Mouse (Mus musculus) heart, embryonic 15.5 days (tissue): Measurements from ENCODE around the gene Telo2. TPM values are rescaled to one million over a fixed set of nuclear protein-coding genes. Genes with fewer than 3 reads are reported as not detected.

Experiments used
- ATAC-seq: fragments of 200-750 bp; cut with Nextera tagmentation; replicated peaks from 2 replicates; pipeline ENCODE4 v1.8.0; 2017; ENCODE audit warnings: low read depth, moderate TSS enrichment; ENCODE audit not compliant: insufficient number of reproducible peaks, insufficient read depth, low FRiP score
- H3K27ac ChIP-seq: fragments of 300-500 bp; sonication (generic); 2 replicates; pipeline ENCODE4 v1.5.1; 2015; ENCODE audit warnings: mild to moderate bottlenecking, inconsistent platforms
- H3K27me3 ChIP-seq: fragments of 300-500 bp; sonication (generic); 2 replicates; pipeline ENCODE4 v1.6.1; 2015; ENCODE audit warnings: inconsistent platforms
- H3K36me3 ChIP-seq: fragments of 300-500 bp; sonication (generic); 2 replicates; pipeline ENCODE4 v1.6.1; 2015; ENCODE audit warnings: mild to moderate bottlenecking, inconsistent platforms
- H3K4me1 ChIP-seq: fragments of 300-500 bp; sonication (generic); replicated peaks from 2 replicates; pipeline ENCODE4 v1.6.1; 2015; ENCODE audit warnings: inconsistent platforms
- H3K4me2 ChIP-seq: fragments of 300-500 bp; sonication (generic); 2 replicates; pipeline ENCODE4 v1.6.1; 2015; ENCODE audit warnings: inconsistent platforms, mild to moderate bottlenecking, moderate library complexity
- H3K4me3 ChIP-seq: fragments of 300-500 bp; sonication (generic); 2 replicates; pipeline ENCODE4 v1.5.1; 2015; ENCODE audit warnings: mild to moderate bottlenecking, inconsistent platforms
- H3K9ac ChIP-seq: fragments of 300-500 bp; sonication (generic); 2 replicates; pipeline ENCODE4 v1.6.1; 2015; ENCODE audit warnings: mild to moderate bottlenecking, inconsistent platforms
- H3K9me3 ChIP-seq: fragments of 300-500 bp; sonication (generic); replicated peaks from 2 replicates; pipeline ENCODE4 v1.6.1; 2016; ENCODE audit warnings: inconsistent platforms
- WGBS: fragments of 180-500 bp; shearing (Covaris S2); methylation state at CpG from one replicate; pipeline ENCODE4 v1.1.7; 2015; ENCODE audit warnings: mixed read lengths; 5-methylcytosine and 5-hydroxymethylcytosine counted together
- polyA plus RNA-seq: library from polyadenylated mRNA; unstranded; fragments of >200 nt; fragmentation: Nextera tagmentation; extraction: Ambion mirVana; gene quantifications from 2 replicates; pipeline ENCODE4 v1.2.1, GENCODE M21; 2015

The Telo2 gene
- polyA plus RNA-seq, 1 experiment from 2014 or later = 22.9 TPM

- H3K27ac ChIP-seq = peak overlapping the region; percentile 84
- no peaks in the 10 kb centered on the region for H3K27me3 ChIP-seq
- ATAC-seq = no peak
- no peaks in the 10 kb centered on the region for H3K9me3 ChIP-seq
- peaks cover 59% of the 10 kb centered on the region for H3K4me1 ChIP-seq
- H3K9ac ChIP-seq = peak overlapping the region; percentile 36
- H3K4me2 ChIP-seq = peak overlapping the region; percentile 56
- 75% methylated on average over 13 of the region's 13 CpGs for WGBS
- H3K4me3 ChIP-seq = peak overlapping the region; percentile 43
- H3K36me3 ChIP-seq = no peaks in the 10 kb centered on the region
These were observed 35.6 kb downstream of the Telo2 start for GRCm38 (mm10) chr17:25080210-25080609.

- 41% methylated on average over 13 of the region's 13 CpGs for WGBS
- Histone ChIP-seq H3K27ac (peak overlapping the region; percentile 84), H3K4me2 (peak overlapping the region; percentile 56), H3K9me3 (no peaks in the 10 kb centered on the region), H3K36me3 (no peaks in the 10 kb centered on the region), H3K9ac (no peak overlapping the region), H3K4me3 (peak overlapping the region; percentile 43), H3K27me3 (no peaks in the 10 kb centered on the region), H3K4me1 (peaks cover 44% of the 10 kb centered on the region)
- ATAC-seq = peak; percentile 57
These were observed 37.9 kb downstream of the Telo2 start for GRCm38 (mm10) chr17:25077771-25078372.

GRCm38 (mm10) chr17:25076906-25077305 is 38.9 kb downstream of the Telo2 start:
- Histone ChIP-seq H3K4me2 (peak overlapping the region; percentile 56; the same call in 1 of the 2 replicates), H3K27ac (no peak overlapping the region), H3K36me3 (no peaks in the 10 kb centered on the region), H3K4me1 (peaks cover 38% of the 10 kb centered on the region), H3K4me3 (0 out of 2 replicates have a peak overlapping the region, but pooled peaks have one; percentile 0), H3K9ac (no peak overlapping the region), H3K27me3 (no peaks in the 10 kb centered on the region), H3K9me3 (no peaks in the 10 kb centered on the region)
- 89% methylated on average over 4 of the region's 4 CpGs for WGBS
- no peak for ATAC-seq

- H3K4me3 ChIP-seq = no peak overlapping the region
- no peaks in the 10 kb centered on the region for H3K36me3 ChIP-seq
- 59% methylated on average over 2 of the region's 2 CpGs for WGBS
- H3K27me3 ChIP-seq = no peaks in the 10 kb centered on the region
- H3K27ac ChIP-seq = peak overlapping the region; percentile 80
- no peaks in the 10 kb centered on the region for H3K9me3 ChIP-seq
- H3K9ac ChIP-seq = no peak overlapping the region
- no peak for ATAC-seq
- H3K4me2 ChIP-seq = no peak overlapping the region
- H3K4me1 ChIP-seq = peaks cover 47% of the 10 kb centered on the region
These were observed 47.1 kb downstream of the Telo2 start for GRCm38 (mm10) chr17:25068690-25069089.

- H3K27me3 ChIP-seq = no peaks in the 10 kb centered on the region
- no peak overlapping the region for H3K4me2 ChIP-seq
- ATAC-seq = peak; percentile 47; the same call in 1 of the 2 replicates
- H3K9me3 ChIP-seq = no peaks in the 10 kb centered on the region
- peak overlapping the region; percentile 80 for H3K27ac ChIP-seq
- 32% methylated on average over 8 of the region's 8 CpGs for WGBS
- no peak overlapping the region for H3K4me3 ChIP-seq
- no peak overlapping the region for H3K9ac ChIP-seq
- no peaks in the 10 kb centered on the region for H3K36me3 ChIP-seq
- peaks cover 45% of the 10 kb centered on the region for H3K4me1 ChIP-seq
These were observed 48.3 kb downstream of the Telo2 start for GRCm38 (mm10) chr17:25067442-25067851.

GRCm38 (mm10) chr17:25066595-25066994 is 49.2 kb downstream of the Telo2 start:
- H3K4me1 ChIP-seq = peaks cover 44% of the 10 kb centered on the region
- peaks cover 7% of the 10 kb centered on the region; the same call in 1 of the 2 replicates for H3K36me3 ChIP-seq
- 93% methylated on average over 7 of the region's 7 CpGs for WGBS
- H3K9me3 ChIP-seq = no peaks in the 10 kb centered on the region
- ATAC-seq = no peak
- H3K4me3 ChIP-seq = no peak overlapping the region
- peak overlapping the region; percentile 80 for H3K27ac ChIP-seq
- H3K27me3 ChIP-seq = no peaks in the 10 kb centered on the region
- no peak overlapping the region for H3K4me2 ChIP-seq
- H3K9ac ChIP-seq = no peak overlapping the region

- H3K9ac ChIP-seq = no peak overlapping the region
- no peaks in the 10 kb centered on the region for H3K27me3 ChIP-seq
- no peak overlapping the region for H3K4me3 ChIP-seq
- peak overlapping the region; percentile 79 for H3K27ac ChIP-seq
- H3K4me2 ChIP-seq = no peak overlapping the region
- peaks cover 44% of the 10 kb centered on the region for H3K4me1 ChIP-seq
- WGBS = 74% methylated on average over 3 of the region's 3 CpGs
- H3K9me3 ChIP-seq = no peaks in the 10 kb centered on the region
- H3K36me3 ChIP-seq = peaks cover 7% of the 10 kb centered on the region; the same call in 1 of the 2 replicates
- no peak for ATAC-seq
These were observed 50.6 kb downstream of the Telo2 start for GRCm38 (mm10) chr17:25065189-25065588.

- H3K36me3 ChIP-seq = peaks cover 13% of the 10 kb centered on the region; the same call in 1 of the 2 replicates
- H3K9ac ChIP-seq = no peak overlapping the region
- peak overlapping the region; percentile 79 for H3K27ac ChIP-seq
- no peaks in the 10 kb centered on the region for H3K9me3 ChIP-seq
- ATAC-seq = peak; percentile 85
- 35% methylated on average over 9 of the region's 9 CpGs for WGBS
- H3K4me3 ChIP-seq = no peak overlapping the region
- peaks cover 40% of the 10 kb centered on the region for H3K4me1 ChIP-seq
- peak overlapping the region; percentile 5; the same call in 1 of the 2 replicates for H3K4me2 ChIP-seq
- no peaks in the 10 kb centered on the region for H3K27me3 ChIP-seq
These were observed 51.4 kb downstream of the Telo2 start for GRCm38 (mm10) chr17:25064351-25064750.

- Histone ChIP-seq H3K36me3 (peaks cover 13% of the 10 kb centered on the region; the same call in 1 of the 2 replicates), H3K4me1 (peaks cover 39% of the 10 kb centered on the region), H3K9ac (no peak overlapping the region), H3K4me2 (peak overlapping the region; percentile 5; the same call in 1 of the 2 replicates), H3K9me3 (no peaks in the 10 kb centered on the region), H3K27ac (peak overlapping the region; percentile 79), H3K4me3 (no peak overlapping the region), H3K27me3 (no peaks in the 10 kb centered on the region)
- 32% methylated on average over 12 of the region's 12 CpGs for WGBS
- ATAC-seq = peak; percentile 41; the same call in 1 of the 2 replicates
These were observed 51.9 kb downstream of the Telo2 start for GRCm38 (mm10) chr17:25063872-25064271.

- no peak overlapping the region for H3K4me2 ChIP-seq
- no peaks in the 10 kb centered on the region for H3K27me3 ChIP-seq
- no peak overlapping the region for H3K4me3 ChIP-seq
- no peak overlapping the region for H3K9ac ChIP-seq
- peaks cover 34% of the 10 kb centered on the region for H3K4me1 ChIP-seq
- no peaks in the 10 kb centered on the region for H3K9me3 ChIP-seq
- H3K36me3 ChIP-seq = peaks cover 13% of the 10 kb centered on the region; the same call in 1 of the 2 replicates
- ATAC-seq = no peak
- 88% methylated on average over 4 of the region's 4 CpGs for WGBS
- peak overlapping the region; percentile 79; the same call in 1 of the 2 replicates for H3K27ac ChIP-seq
These were observed 52.5 kb downstream of the Telo2 start for GRCm38 (mm10) chr17:25063261-25063660.

GRCm38 (mm10) chr17:25057041-25057440 is 58.7 kb downstream of the Telo2 start:
- H3K4me2 ChIP-seq = no peak overlapping the region
- peaks cover 28% of the 10 kb centered on the region; the same call in 1 of the 2 replicates for H3K36me3 ChIP-seq
- no peak overlapping the region for H3K9ac ChIP-seq
- H3K9me3 ChIP-seq = no peaks in the 10 kb centered on the region
- H3K27me3 ChIP-seq = no peaks in the 10 kb centered on the region
- H3K4me3 ChIP-seq = no peak overlapping the region
- no peaks in the 10 kb centered on the region for H3K4me1 ChIP-seq
- no peak for ATAC-seq
- WGBS = 82% methylated on average over 6 of the region's 6 CpGs
- H3K27ac ChIP-seq = no peak overlapping the region

GRCm38 (mm10) chr17:25053274-25053673 is 62.5 kb downstream of the Telo2 start:
- no peak for ATAC-seq
- Histone ChIP-seq H3K9ac (no peak overlapping the region), H3K4me3 (no peak overlapping the region), H3K27ac (no peak overlapping the region), H3K4me1 (no peaks in the 10 kb centered on the region), H3K36me3 (peaks cover 21% of the 10 kb centered on the region; the same call in 1 of the 2 replicates), H3K4me2 (no peak overlapping the region), H3K27me3 (no peaks in the 10 kb centered on the region), H3K9me3 (no peaks in the 10 kb centered on the region)
- WGBS = 77% methylated on average over 9 of the region's 9 CpGs
